Mouse (Mus musculus): Measurements from ENCODE around the gene Foxe1. TPM values are rescaled to one million over a fixed set of nuclear protein-coding genes. Genes with fewer than 3 reads are reported as not detected.

Foxe1 gene
- polyA plus RNA-seq, 2 experiments, result 0.06 to 0.07 TPM

- 8% methylated on average over 4 of the region's 4 CpGs for WGBS (ENCODE audit: insufficient replicate concordance)
- no peak overlapping the region for H3K27ac ChIP-seq
- no peak for DNase-seq (ENCODE audit: low read depth in 3 of 3, low spot score in 3 of 3)
- peaks cover 98% of the 10 kb centered on the region for H3K27me3 ChIP-seq (ENCODE audit: control insufficient read depth, insufficient read depth, low read length)
- H3K36me3 ChIP-seq (replicated peaks; ENCODE audit: control insufficient read depth, insufficient read depth, low read depth), result no peaks in the 10 kb centered on the region
- no peaks in the 10 kb centered on the region for H3K4me1 ChIP-seq (replicated peaks; ENCODE audit: control insufficient read depth in 2 of 2, insufficient read depth in 2 of 2, low read length in 1 of 2)
- no peak overlapping the region for H3K9ac ChIP-seq (replicated peaks)
- no peak for TF ChIP-seq EP300 (IDR thresholded peaks at IDR 0.05; ENCODE audit: low read depth)
- TF ChIP-seq CTCF (IDR thresholded peaks at IDR 0.05; ENCODE audit: low read depth), result no peak
- H3K4me3 ChIP-seq (ENCODE audit: insufficient read depth in 1 of 2, low read depth in 2 of 2, low read length in 2 of 2), result no peak overlapping the region
- no peak for ATAC-seq (ENCODE audit: insufficient read depth)
- no peaks in the 10 kb centered on the region for H3K9me3 ChIP-seq (ENCODE audit: control insufficient read depth, low read length)
- no peak overlapping the region for H3K4me2 ChIP-seq (ENCODE audit: low read depth)
These were observed 3.7 kb downstream of the Foxe1 start for GRCm38 (mm10) chr4:46347141-46347540.

GRCm38 (mm10) chr4:46347580-46348515, 4.4 kb downstream of the Foxe1 start:
- TF ChIP-seq CTCF (IDR thresholded peaks at IDR 0.05; ENCODE audit: low read depth), result no peak
- no peak for TF ChIP-seq EP300 (IDR thresholded peaks at IDR 0.05; ENCODE audit: low read depth)

GRCm38 (mm10) chr4:46348897-46349296, 5.5 kb downstream of the Foxe1 start:
- TF ChIP-seq CTCF (IDR thresholded peaks at IDR 0.05; ENCODE audit: low read depth) (no peak), EP300 (IDR thresholded peaks at IDR 0.05; ENCODE audit: low read depth) (no peak)
- no peak overlapping the region for H3K4me3 ChIP-seq (ENCODE audit: insufficient read depth in 1 of 2, low read depth in 2 of 2, low read length in 2 of 2)
- DNase-seq (ENCODE audit: low read depth in 3 of 3, low spot score in 3 of 3) (no peak), ATAC-seq (ENCODE audit: insufficient read depth) (no peak)
- no peaks in the 10 kb centered on the region for H3K9me3 ChIP-seq (ENCODE audit: control insufficient read depth, low read length)
- H3K9ac ChIP-seq (replicated peaks), result no peak overlapping the region
- no peak overlapping the region for H3K27ac ChIP-seq
- no peak overlapping the region for H3K4me2 ChIP-seq (ENCODE audit: low read depth)
- 28% methylated on average over 9 of the region's 9 CpGs for WGBS (ENCODE audit: insufficient replicate concordance)
- no peaks in the 10 kb centered on the region for H3K36me3 ChIP-seq (replicated peaks; ENCODE audit: control insufficient read depth, insufficient read depth, low read depth)
- H3K27me3 ChIP-seq (ENCODE audit: control insufficient read depth, insufficient read depth, low read length), result peaks cover 81% of the 10 kb centered on the region
- H3K4me1 ChIP-seq (replicated peaks; ENCODE audit: control insufficient read depth in 2 of 2, insufficient read depth in 2 of 2, low read length in 1 of 2), result no peaks in the 10 kb centered on the region

More at GRCm38 (mm10) chr4:46347580-46348515, 4.4 kb downstream of the Foxe1 start:
- no peaks in the 10 kb centered on the region for H3K4me1 ChIP-seq (replicated peaks; ENCODE audit: control insufficient read depth in 2 of 2, insufficient read depth in 2 of 2, low read length in 1 of 2)
- WGBS (ENCODE audit: insufficient replicate concordance), result 3% methylated on average over 41 of the region's 41 CpGs
- no peak overlapping the region for H3K27ac ChIP-seq
- no peaks in the 10 kb centered on the region for H3K9me3 ChIP-seq (ENCODE audit: control insufficient read depth, low read length)
- ATAC-seq (ENCODE audit: insufficient read depth), result no peak
- H3K27me3 ChIP-seq (ENCODE audit: control insufficient read depth, insufficient read depth, low read length), result peaks cover 91% of the 10 kb centered on the region
- H3K4me3 ChIP-seq (ENCODE audit: insufficient read depth in 1 of 2, low read depth in 2 of 2, low read length in 2 of 2), result no peak overlapping the region
- DNase-seq (ENCODE audit: low read depth in 3 of 3, low spot score in 3 of 3), result no peak
- no peak overlapping the region for H3K4me2 ChIP-seq (ENCODE audit: low read depth)
- no peaks in the 10 kb centered on the region for H3K36me3 ChIP-seq (replicated peaks; ENCODE audit: control insufficient read depth, insufficient read depth, low read depth)
- no peak overlapping the region for H3K9ac ChIP-seq (replicated peaks)

GRCm38 (mm10) chr4:46349530-46349929, 6.1 kb downstream of the Foxe1 start:
- DNase-seq (ENCODE audit: low read depth in 3 of 3, low spot score in 3 of 3) (no peak), ATAC-seq (ENCODE audit: insufficient read depth) (no peak)
- Histone ChIP-seq H3K4me2 (ENCODE audit: low read depth) (no peak overlapping the region), H3K36me3 (replicated peaks; ENCODE audit: control insufficient read depth, insufficient read depth, low read depth) (no peaks in the 10 kb centered on the region), H3K9ac (replicated peaks) (no peak overlapping the region), H3K4me3 (ENCODE audit: insufficient read depth in 1 of 2, low read depth in 2 of 2, low read length in 2 of 2) (no peak overlapping the region), H3K4me1 (replicated peaks; ENCODE audit: control insufficient read depth in 2 of 2, insufficient read depth in 2 of 2, low read length in 1 of 2) (no peaks in the 10 kb centered on the region), H3K27ac (no peak overlapping the region), H3K9me3 (ENCODE audit: control insufficient read depth, low read length) (no peaks in the 10 kb centered on the region), H3K27me3 (ENCODE audit: control insufficient read depth, insufficient read depth, low read length) (peaks cover 75% of the 10 kb centered on the region)
- WGBS (ENCODE audit: insufficient replicate concordance), result 37% methylated on average over 5 of the region's 5 CpGs
- TF ChIP-seq CTCF (IDR thresholded peaks at IDR 0.05; ENCODE audit: low read depth), result no peak
- no peak for TF ChIP-seq EP300 (IDR thresholded peaks at IDR 0.05; ENCODE audit: low read depth)

- Histone ChIP-seq H3K4me3 (ENCODE audit: insufficient read depth in 1 of 2, low read depth in 2 of 2, low read length in 2 of 2) (no peak overlapping the region), H3K9ac (replicated peaks) (no peak overlapping the region), H3K36me3 (replicated peaks; ENCODE audit: control insufficient read depth, insufficient read depth, low read depth) (no peaks in the 10 kb centered on the region), H3K27ac (no peak overlapping the region), H3K4me1 (replicated peaks; ENCODE audit: control insufficient read depth in 2 of 2, insufficient read depth in 2 of 2, low read length in 1 of 2) (no peaks in the 10 kb centered on the region), H3K9me3 (ENCODE audit: control insufficient read depth, low read length) (no peaks in the 10 kb centered on the region), H3K4me2 (ENCODE audit: low read depth) (no peak overlapping the region), H3K27me3 (ENCODE audit: control insufficient read depth, insufficient read depth, low read length) (peaks cover 41% of the 10 kb centered on the region)
- ATAC-seq (ENCODE audit: insufficient read depth) (no peak), DNase-seq (ENCODE audit: low read depth in 3 of 3, low spot score in 3 of 3) (no peak)
- WGBS (ENCODE audit: insufficient replicate concordance), result 18% methylated on average over 10 of the region's 10 CpGs
- TF ChIP-seq CTCF (IDR thresholded peaks at IDR 0.05; ENCODE audit: low read depth) (no peak), EP300 (IDR thresholded peaks at IDR 0.05; ENCODE audit: low read depth) (no peak)
These were observed 9.6 kb downstream of the Foxe1 start for GRCm38 (mm10) chr4:46353045-46353444.

Measured in liver, embryonic 14.5 days (tissue).